Mouse (Mus musculus): Measurements from ENCODE around the gene 4931422A03Rik.

Gene 4931422A03Rik

DNA sequence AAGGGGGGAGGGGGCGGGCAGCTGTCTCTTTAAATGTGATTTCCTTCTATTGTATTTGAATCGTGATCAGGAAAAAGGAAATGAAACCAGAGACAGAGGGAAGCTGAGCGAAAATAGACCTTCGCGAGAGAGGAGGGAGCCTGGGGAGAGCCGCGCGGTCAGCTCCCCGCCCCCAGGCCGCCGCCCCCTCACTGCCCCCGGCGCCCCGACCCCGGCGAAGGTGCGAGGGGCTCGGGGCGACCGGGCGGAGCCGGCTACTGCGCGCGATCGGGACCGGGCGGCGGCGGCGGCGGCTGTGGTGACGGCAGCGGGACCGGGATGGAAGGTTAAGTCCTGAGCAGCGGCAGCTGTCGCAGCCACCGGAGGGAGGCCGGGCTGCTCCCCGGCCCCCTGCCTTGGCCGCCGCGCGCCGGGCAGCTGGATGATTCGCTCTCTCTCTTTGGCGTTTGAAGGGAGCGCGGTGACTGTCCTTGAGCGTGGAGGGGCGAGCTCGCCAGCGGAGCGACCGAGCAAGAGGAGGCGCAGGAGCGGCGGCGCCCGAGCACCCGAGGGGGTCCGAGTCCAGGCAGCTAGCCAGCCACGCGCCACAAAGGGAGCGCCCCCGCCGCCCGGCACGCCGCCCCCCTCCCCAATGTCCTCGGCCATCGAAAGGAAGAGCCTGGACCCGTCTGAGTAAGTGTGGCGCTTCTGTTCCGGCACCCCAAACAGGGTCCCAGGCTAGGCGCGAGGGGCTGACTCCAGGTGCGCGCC is 57.9 kb downstream of the 4931422A03Rik start:
- in situ Hi-C loops (cut with MboI, MseI) = no loop called here

DNA sequence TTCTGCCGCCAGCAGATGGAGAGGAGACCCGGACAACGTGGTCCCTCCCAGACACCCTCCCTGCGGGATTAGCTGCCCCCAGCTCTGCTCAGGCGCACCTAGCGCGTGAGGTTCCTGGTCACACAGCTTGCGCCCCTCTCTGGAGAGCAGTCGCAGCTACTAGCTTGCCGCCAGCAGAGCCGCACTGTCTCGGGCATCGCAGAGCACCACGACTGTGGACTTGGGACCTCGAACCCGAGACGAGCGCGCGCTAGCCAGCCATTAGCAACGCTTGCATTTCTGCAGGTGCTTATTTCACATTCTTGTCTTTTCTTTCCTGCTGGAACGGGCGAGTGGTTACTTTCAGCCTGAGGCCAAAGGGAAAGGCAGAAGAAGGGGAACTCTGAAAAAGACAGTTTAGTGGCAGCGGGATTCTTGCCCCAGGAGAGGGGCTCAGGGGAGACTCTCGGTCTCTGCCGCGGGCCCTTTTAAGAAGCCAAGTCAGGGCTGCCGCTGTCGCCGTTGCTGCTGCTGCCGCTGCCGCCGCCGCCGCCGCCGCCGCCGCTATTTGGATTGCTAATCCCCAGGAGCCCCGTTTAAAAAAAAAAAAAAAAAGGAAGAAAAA is 58.6 kb downstream of the 4931422A03Rik start:
- in situ Hi-C loops (cut with MboI, MseI) = loop anchor here (5.0 kb wide), 1 partner anchor 62 kb away; no protein-coding TSS in a partner anchor

DNA sequence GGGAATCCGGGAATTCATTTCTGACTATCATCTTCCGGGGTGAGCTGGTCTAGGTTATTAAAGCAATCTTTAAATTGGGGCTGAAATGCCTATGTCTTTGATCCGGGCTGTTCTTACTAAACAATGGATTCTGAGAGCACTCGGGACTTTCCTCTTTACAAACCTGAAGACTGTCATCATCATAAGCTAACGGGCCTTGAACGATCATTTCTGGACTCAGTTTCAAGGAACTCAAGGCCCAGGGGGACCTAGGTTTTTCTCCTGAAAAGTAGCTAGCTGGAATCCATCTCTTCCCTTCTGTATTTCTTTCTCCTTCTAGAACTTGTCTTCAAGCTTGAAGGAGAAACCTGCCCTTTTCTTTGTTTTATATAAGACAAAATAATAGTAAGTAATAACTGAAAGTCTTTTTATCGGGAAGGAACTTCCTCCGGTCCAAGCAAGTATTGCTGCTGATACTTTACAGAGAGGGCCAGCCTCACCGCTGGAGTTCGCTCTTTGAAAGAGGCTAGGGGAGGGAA is 59.2 kb downstream of the 4931422A03Rik start:
- in situ Hi-C loops (cut with MboI, MseI) = loop anchor here (5.0 kb wide), 1 partner anchor 62 kb away; no protein-coding TSS in a partner anchor

DNA sequence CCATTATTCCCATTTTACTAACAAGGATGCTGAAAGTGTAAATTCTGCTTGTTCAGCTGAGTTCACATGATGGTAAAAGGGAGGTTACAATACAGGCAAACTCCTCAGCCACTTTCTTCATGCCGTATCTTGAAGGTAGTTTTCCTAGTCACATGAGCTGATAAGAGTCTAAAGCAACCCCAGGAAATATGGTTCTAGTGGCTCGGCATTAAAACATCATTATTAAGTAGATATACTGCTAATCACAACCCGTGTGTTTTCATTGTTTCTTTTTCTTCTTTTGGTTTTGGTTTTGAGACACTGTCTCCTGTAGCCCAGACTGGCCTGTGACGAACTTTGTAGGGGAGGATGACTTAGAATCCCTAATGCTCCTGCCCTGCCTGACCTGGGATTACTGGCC is 60.0 kb downstream of the 4931422A03Rik start:
- in situ Hi-C loops (cut with MboI, MseI) = loop anchor here (5.0 kb wide), 1 partner anchor 61 kb away; no protein-coding TSS in a partner anchor

DNA sequence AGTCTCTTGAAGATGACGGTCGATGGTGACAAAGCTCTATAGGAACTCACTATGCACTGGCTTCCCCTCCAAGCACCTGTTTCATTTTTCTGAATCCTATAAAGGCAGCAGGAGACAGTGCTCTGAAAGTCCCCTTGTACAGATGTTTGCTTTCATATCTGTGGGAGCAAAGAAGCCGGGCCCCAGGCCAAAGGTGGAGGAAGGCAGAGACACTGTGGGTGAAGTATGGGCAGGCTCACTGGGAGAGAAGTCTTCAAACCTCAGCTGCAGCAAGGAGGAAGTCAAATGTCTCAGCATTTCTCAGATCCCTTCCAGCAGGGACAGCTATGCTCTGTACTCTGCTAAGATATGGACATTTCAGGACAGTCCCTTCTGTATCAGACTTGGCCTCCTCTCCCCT is 62.8 kb downstream of the 4931422A03Rik start:
- in situ Hi-C loops (cut with MboI, MseI) = loop anchor here (5.0 kb wide), 1 partner anchor 58 kb away; no protein-coding TSS in a partner anchor

DNA sequence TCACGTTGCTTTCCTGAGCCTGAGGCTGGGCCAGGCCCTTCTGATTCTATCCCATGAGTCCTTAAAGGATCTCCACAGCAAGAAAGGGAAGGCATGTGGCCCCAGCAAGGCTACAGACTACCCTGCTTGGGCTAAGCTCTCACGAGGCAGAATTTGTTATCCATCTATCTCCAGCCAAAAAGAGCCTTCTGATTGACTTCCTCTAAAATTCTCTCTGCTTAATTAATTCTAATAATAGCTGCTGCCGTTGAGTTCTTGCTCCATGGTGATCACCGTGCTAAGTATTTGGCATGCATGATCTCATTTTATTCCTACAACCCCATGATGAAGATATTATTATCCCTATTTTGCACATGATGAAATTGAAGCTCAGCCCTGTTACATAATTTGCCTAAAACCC is 65.8 kb downstream of the 4931422A03Rik start:
- in situ Hi-C loops (cut with MboI, MseI) = no loop called here

DNA sequence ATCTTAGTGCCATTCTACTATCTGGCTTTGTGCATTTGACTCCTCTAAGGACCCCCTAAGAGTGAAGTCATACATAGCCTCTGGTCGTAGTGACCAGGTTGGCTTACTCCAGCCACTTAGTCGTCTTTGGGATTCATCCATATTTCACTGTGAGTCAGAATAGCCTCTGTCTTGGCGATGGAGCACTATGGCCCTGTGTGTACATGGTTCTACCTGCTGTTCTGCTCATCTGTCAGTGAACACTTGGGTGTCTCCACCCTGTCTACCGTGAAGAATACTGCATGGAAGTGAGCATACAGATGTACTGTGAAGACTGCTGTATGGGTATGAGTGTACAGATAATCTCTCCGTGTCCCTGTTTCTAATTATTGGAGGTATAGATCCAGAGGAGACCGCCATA is 68.6 kb downstream of the 4931422A03Rik start:
- in situ Hi-C loops (cut with MboI, MseI) = no loop called here

DNA sequence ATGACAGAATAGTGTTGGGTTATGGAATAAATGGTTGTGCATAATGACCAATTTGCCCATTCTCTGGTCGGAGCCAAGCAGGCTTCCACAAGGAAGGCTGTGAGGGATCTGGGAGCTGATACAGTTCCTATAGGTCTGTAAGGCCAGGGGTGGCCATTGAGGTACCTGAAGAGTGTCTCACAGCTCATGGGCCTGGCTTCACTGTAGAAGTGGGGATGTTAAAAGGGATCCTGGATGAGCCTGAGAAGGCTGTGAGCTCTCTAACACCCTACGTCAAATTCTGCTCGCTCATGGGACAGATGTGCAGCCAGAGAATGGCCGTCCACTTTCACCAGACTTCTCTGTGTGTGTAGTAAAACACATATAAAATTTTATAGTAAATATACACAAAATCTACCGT is 69.1 kb downstream of the 4931422A03Rik start:
- in situ Hi-C loops (cut with MboI, MseI) = no loop called here

DNA sequence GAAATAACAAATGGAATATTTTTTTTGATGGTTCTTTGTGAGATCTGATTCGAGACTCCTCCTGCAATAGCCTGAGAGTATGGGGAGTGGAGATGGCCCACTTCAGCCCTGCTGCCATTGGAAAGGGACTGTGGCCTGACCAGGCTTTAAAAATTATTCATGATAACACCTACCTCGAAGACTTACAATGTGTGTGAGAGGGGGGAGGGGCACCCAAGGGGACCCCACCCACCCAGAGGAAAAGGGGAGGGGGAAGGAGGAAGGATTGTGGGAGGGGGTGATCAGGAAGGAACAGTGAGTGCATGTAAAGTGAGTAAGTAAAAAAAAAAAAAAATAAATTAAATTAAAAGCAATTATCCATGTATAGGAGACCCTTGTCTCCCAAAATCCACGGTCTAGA is 69.5 kb downstream of the 4931422A03Rik start:
- in situ Hi-C loops (cut with MboI, MseI) = no loop called here

DNA sequence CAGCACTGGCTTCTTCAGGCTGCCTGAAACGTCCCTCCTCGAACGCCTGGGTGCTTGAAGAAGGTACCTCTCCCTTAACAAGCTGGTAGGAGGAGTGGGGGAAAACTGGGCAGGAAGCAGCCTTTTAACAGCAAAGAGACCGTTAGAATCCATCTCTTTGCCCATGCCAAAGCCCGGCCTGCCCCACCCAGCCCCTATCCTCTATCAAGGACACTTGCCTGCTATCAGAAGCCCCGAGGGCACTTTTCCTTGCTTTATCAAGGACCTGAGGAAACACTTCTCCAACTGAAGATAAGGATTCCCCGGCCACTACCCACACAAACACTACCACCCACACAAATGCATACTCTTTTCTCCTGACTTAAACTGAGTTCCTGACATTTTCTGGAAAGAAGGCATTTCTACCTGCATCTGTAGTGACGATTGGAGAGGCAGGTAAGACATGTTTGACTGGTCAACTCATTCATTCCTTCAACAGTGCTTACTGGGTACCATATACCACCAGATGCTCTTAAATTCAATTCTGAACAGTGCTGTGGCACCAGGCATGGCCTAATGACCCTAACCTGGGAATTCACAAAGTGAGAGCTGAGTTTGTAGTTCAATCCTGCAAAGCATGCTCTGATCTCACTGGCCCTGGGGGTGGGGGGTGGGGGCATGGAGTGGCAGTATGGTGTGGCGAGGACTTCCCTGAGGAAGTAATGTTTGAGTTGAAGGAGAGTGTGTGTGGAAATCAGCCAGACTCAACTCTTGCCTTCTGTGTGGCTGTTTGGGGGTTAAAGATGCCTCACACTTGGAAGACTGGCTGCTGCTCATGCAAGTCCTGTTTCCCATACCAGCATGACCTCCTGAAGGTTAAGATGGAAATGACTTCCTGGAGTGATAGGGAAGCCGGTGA is 70.3 kb downstream of the 4931422A03Rik start, which contains the start of gene Lmo2:
Lmo2 (plus strand) TSS at position 338 of the 898 bp plus-strand sequence.
- in situ Hi-C loops (cut with MboI, MseI) = no loop called here

DNA sequence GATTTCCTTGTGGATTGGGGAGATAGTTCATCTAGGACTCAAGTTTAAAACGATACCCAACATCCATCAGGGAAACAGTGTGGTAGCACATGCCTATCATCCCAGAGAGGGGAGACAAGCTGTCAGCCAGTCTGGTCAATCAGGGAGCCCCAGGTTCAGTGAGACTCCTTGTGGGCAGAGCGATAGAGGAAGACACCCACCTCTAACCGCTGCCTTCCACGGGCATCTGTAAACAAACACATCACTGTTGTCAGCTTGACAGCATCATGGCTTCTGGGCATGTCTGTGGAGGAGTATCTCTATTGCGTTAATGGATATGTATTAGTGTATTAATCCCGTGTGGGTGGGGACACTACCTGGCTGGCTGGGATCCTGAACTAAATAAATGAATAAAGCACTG is 71.3 kb downstream of the 4931422A03Rik start:
- in situ Hi-C loops (cut with MboI, MseI) = no loop called here

DNA sequence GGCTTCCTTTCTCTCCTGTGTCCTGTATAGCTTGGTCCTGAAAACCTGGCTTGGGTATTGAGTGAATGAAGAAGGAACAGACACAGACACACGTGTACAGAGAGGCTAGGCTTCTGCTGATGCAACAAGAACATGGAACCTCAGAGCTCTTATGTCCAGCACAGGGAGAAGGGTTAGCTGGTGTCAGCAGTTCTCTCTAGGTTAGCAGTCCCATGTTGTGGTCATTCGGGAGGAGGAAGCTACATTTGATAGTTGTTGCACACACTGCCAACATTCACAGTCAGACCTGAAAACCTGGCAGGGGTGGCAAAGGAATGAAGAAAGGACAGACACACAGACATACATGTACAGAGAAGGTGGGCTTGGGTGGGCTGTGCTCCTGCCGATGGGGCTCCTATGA is 72.4 kb downstream of the 4931422A03Rik start:
- in situ Hi-C loops (cut with MboI, MseI) = no loop called here

DNA sequence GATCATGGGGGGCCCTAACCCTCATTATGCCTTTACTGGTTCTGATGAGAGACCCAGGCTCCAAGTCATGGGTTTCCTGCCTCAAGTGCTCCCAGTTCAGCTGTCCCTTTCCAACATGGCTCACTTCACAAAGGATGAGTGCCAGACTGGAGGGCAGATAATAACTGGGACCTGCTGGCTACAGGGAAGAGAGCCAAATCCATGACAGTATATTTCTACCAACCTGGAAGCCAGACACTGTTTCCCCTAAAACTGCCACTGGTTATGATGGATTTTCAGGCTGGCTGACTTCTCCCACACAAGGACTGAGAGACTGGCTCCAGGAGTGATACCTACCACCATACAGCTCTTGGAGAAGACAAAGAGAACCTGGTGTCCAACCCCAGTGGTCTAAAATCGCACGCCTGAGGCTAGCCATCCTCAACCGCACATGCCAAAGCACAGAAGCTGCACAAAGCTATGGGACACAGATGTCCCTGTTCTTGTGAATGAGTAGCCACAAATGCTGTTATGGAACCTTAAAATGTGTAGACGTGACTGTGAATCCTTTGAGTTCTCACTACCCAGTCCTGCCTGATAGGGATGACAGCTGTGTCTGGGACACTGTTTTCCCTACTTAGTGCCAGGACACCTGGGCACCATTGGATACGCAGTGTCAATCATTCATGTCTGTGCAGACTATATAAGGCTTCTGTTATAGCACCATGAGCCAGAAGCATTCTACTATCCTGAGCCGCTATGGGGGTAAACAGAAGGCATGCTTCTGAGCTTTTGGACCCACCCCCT is 74.9 kb downstream of the 4931422A03Rik start:
- in situ Hi-C loops (cut with MboI, MseI) = no loop called here

DNA sequence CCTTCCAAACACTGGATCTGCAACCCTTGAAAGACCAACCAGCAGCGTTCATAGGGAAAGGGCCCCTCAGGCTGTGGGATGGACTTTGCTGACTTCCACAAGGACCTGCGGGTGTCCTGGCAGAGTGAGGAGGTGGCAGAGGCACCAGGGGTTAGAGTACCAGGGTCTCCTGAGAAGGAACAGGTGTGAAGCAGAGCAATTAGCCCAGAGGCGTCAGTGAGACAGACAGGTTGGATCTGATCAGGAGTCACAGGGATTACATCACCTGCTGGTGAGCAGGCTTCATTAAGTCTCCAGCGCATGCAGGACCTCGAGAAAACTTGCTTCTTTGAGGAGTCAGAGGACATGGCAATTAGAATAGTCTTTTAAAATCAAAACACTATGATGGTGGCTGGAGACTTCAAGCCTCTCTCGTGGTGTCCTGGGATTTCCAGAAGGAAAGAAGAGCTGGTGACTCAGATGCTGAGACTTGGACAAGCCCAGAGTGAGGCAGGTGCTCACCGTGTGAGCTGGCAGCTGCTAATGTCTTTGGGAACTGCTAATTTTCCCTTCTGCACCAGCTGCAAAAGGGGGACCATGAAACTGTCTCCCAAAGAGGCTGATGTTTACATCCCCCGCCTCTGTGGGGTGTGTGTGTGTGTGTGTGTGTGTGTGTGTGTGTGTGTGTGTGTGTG is 80.0 kb downstream of the 4931422A03Rik start:
- in situ Hi-C loops (cut with MboI, MseI) = no loop called here

DNA sequence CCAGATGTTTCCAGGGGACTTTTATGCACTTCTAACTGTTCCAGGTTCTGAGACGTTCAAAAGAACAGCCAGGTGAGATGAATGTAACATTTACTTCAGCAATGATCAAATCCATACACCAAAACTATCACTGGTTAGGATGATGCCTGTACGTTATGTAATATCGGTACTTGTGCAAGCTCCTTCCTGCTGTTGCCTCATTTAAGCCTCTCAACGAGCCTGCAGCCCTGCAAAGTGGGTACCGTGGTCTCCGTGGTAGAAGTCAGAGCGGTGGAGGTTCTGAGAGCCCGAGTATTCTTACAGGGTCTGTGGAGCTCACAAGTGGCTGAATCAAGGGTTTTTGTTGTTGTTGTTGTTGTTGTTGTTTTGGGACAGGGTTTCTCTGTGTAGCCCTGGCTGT is 81.3 kb downstream of the 4931422A03Rik start:
- in situ Hi-C loops (cut with MboI, MseI) = no loop called here

DNA sequence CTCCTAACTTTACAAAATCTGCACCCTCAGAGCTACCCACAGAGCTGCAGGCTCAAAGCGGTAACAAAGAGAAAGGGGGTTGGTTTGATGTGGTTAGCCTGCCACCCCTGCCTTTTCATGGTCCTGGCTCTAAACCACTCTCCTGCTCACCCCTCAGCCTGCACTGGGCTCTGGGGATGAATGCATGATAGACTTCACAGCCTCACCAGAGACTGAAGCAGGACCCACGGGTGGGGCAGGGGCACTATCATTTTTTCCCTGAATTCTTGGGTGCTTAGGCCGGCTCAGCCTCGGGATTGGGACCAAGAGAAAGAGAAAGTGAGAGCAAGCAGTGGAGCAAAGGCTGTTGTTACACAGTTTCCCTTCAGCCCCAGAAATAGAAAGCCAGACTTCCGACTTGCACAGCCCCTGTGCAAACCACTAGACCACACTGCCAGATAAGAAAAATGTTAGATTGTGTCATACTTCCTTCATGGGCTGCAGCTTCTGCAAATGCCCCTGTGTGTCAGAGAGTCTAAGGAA is 82.5 kb downstream of the 4931422A03Rik start:
- in situ Hi-C loops (cut with MboI, MseI) = no loop called here

DNA sequence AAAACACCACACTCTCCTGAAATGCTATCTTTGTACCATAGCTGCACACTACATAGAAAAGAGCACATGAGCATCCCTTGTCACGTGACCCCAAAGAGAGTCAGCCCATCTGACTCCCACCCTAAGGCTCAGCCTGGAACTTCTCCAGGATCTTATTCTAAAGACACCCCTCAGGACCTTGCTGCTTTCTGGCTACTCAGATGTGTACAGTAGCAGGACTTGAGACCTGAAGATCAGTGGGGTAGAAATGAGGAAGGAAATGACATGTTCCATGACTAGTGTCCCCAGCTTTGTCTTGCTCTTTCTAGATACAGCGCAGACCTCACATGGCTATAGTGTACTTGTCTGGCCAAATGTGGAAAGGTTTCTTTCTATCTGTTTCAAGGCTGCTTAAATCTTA is 83.3 kb downstream of the 4931422A03Rik start:
- in situ Hi-C loops (cut with MboI, MseI) = no loop called here

DNA sequence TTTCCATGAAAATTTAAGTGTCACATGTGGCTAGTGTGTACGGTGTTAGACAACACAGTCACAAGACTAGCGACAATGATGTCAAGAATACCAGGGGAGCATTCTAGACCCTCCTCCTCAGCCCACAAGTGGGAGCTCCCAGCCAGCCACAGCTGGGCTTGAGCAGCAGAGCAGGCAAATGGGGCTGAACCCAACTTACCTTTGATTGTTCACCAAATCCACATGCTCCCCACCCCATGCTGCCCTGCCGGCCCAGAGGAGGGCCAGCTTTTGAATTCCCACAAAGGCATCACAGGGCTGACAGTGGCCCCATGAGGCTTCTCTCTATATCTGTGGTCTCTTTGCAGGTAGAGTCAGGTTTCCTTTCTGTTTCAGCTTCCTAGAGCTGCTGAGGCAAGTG is 87.1 kb downstream of the 4931422A03Rik start:
- in situ Hi-C loops (cut with MboI, MseI) = no loop called here

DNA sequence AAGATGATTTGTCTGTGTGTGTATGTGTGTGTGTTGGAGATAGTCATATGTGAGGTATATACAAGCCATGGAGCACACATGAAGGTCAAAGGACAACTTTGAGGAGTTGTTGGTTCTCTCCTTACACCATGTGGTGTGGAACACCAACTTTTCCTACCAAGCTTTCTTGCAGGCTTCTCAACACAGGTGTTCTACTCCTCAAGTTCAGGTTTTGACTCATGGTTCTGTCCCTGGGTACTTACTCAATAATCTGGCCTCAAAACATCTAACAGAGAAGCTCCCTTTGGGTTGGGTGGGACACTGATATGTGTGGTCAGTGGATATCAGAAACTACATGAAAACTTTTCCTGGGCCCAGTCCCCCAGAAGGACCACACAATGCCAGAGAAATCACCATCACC is 89.2 kb downstream of the 4931422A03Rik start:
- in situ Hi-C loops (cut with MboI, MseI) = no loop called here

DNA sequence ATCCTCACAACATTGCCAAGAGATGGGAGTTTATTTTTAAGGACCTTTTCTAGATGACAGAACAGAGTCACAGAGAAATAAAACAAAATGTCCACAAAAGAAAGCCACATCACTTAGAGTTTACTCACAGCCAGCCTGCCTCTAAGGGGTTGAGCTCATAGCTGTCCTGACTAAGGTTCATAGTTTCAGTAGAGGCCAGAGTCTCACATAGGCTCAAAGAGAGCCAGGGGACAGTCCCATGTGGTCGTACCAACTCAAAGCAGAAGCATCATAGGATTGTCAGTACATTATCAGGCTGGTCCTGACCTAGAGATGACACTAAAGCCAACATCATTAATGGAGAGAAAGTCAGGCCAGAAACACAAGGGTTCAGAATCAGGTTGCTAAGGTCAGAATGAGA is 89.6 kb downstream of the 4931422A03Rik start:
- in situ Hi-C loops (cut with MboI, MseI) = no loop called here
